Mouse (Mus musculus): ENCODE data around the gene Ankrd11. TPM values are rescaled to one million over a fixed set of nuclear protein-coding genes. Genes with fewer than 3 reads are reported as not detected.
"Not testable (repeated sequence)": the region's sequence is repeated elsewhere in the genome, so short reads cannot be mapped to it uniquely, and the experiment has no call there.

Ankrd11 gene
- total RNA-seq (2021), result 100 to 1,000 TPM; 146 to 151 TPM
- long read RNA-seq, experiment 1, full-length matches to known transcripts, result 3 of 70 reads
- long read RNA-seq, experiment 1, partial matches to known transcripts, result 59 of 70 reads
- long read RNA-seq, experiment 1, other reads (novel, unspliced or antisense), result 8 of 70 reads
- long read RNA-seq, experiment 2, full-length matches to known transcripts, result 1 of 62 reads
- long read RNA-seq, experiment 2, partial matches to known transcripts, result 52 of 62 reads
- long read RNA-seq, experiment 2, other reads (novel, unspliced or antisense), result 9 of 62 reads

DNA sequence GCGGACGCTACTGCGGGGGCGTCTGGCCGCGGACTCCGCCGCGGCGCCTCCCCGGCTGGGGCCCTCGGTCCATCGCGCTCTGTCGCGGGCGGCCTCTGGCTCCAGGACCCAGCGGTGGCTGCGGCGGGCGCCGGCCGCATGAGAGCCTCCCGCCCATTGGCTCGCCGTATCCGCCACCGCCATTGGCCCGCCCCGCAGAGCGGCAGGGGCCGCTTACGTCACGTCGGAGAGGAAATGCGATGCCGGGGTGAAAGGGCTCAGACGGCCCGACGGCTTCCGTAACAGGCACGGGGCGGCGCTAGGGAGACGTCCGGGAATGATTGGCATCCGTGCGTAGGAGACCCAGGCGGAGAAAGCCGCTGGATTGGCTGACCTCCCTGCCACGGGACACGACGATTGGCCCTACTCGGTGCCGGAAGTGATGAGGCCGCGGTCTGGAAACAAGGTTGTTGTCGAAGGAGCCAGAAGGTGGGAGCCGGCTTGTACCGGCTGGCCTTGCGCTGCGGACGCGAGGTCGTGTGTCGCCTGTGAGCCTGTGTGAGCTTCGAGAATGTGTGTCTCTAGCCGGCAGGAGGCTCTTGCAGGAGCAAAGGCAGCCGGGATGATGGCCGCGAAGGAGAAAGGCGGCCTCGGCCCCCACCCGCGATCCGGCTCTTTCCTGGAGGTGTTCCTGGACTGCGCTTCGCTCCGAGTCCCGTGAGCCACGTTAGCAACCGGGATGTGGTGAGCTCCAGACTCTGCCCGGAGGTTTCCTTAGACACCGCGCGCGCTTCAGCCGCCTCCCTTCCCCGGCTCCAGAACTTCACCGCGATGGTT is at the start of gene Ankrd11:
Gene Ankrd11 (minus strand): TSS at position 120 of the 816 bp plus-strand sequence.
- intact Hi-C loops (cut with DNase I), result loop anchor here (5.0 kb wide), 1 partner anchor 110 kb away; no protein-coding TSS in a partner anchor
- peak; percentile 100 for DNase-seq (ENCODE audit: low spot score in 2 of 2)

DNA sequence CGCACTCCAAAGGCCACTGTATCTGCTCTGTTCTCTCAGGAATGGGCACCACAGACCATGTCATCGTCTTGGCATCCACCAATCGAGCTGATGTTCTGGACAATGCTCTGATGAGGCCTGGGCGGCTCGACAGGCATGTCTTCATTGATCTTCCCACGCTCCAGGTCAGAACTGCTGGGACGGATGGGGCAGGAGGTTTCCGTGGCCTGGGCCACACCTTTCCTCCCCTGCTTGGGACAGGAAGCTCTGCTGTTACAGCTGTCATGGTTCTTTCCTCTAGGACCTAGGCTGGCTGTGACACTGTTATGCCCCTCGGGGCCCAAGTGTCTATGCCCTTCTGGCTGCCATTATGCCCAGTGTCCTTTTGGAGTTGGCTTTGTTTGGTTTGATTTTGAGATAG is 45.2 kb upstream of the Ankrd11 start:
- intact Hi-C loops (cut with DNase I), result no loop called here
- DNase-seq (ENCODE audit: low spot score in 2 of 2), result no peak

DNA sequence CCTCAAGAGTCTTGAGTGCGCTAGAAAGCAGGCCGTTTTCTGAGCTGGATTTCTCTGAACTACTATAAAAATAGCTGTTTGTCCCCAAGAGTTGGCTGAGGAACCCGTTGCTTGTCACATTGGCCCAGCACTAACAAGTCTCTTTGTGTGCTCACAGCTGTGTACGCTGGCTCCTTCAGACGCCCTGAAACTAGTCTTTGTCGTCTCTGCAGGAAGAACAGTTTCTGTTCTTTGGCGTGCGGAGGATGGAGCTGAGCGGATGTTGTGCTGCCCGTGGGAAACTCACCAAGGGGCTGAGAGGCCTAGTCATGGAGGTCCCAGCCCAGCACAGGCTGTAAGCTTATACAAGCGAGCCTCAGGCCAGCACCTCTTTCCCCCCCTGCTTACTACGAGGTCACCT is 41.5 kb upstream of the Ankrd11 start:
- peak; percentile 60 to 75 for DNase-seq (ENCODE audit: low spot score in 2 of 2)
- intact Hi-C loops (cut with DNase I), result no loop called here

DNA sequence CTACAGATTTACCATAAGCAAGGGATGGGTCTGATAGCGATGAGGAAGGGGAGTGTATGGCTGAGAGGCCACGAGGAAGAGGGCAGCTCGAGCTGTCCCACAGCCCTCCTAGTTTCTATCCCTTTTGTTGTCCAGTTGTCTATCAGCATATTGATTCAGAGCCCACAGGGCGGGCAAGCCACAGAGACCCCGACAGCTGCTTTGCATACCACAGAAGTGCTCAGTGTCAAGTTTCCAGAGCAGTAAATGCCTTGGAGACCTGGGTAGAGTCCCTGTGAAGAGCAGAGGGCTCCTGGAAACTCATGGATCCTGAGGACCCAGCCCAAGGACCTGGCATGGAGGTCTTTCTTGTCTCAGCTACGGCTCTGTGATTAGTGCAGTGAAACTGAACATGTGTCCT is 40.9 kb upstream of the Ankrd11 start:
- intact Hi-C loops (cut with DNase I), result no loop called here
- DNase-seq (ENCODE audit: low spot score in 2 of 2), result no peak

DNA sequence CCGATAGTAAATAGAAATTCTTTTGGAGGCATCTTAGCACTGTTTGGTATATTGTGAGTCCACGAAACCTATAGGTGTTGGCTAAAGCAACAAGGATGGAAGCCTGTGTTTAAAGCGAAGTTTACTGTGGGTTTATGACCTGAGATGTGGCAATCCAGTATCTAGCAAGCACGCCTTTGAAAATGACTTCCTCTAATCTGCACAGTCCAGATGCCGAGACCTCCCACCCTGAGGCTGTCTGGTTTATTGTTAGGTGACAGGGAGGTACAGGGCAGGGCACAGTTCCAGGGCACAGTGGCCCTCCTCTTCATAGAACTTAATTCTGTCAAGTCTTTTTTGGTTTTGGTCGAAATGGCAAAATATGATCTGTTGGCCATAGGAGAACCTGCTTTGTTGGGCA is 35.1 kb upstream of the Ankrd11 start:
- intact Hi-C loops (cut with DNase I), result no loop called here
- DNase-seq (ENCODE audit: low spot score in 2 of 2), result no peak

DNA sequence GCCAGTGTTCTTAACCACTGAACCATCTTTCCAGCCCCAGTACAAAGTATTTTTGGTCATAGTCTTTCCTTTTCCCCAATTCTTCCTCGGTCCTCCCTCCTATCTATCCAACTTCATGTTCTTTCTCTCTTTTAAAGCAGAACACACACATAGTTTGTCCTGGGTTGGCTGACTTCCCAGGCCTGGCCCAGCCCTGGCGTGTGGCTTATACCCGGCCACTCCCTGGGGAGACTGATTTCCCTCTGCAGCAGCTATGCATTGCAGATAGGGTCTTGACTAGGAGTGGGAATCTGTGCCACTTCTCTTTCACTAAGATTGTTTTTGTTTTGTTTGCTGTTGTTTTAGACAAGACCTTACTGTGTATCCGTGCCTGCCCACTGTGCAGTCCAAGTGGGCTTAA is 29.1 kb upstream of the Ankrd11 start:
- no peak for DNase-seq (ENCODE audit: low spot score in 2 of 2)
- intact Hi-C loops (cut with DNase I), result no loop called here

DNA sequence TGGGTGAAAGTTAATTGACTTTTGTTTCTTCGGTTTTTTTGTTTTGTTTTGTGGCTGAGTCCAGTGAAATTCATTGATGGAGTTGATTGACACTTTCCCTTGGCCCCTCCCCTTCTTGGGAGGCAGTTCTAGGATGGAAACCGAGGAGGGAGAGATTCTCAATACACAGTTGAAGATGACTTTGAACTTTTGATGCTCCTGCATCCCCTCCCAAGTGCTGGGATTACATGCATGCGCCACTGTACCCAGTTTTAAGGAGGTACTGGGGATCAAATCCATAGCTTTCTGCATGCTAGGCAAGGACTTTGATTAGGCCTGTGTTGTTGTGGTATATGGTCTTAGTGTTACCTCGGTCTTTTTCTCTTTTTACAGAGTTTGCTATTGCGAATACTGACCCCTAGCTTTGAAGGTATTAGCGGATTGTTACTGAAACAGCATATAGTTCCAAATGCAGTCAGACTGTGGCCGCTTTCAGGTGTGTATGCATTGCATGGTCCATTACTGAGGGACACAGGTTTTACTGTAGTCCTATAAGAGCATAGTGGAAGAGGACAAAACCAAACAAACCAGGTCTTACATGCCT is 24.1 kb upstream of the Ankrd11 start:
- intact Hi-C loops (cut with DNase I), result no loop called here
- no peak for DNase-seq (ENCODE audit: low spot score in 2 of 2)

DNA sequence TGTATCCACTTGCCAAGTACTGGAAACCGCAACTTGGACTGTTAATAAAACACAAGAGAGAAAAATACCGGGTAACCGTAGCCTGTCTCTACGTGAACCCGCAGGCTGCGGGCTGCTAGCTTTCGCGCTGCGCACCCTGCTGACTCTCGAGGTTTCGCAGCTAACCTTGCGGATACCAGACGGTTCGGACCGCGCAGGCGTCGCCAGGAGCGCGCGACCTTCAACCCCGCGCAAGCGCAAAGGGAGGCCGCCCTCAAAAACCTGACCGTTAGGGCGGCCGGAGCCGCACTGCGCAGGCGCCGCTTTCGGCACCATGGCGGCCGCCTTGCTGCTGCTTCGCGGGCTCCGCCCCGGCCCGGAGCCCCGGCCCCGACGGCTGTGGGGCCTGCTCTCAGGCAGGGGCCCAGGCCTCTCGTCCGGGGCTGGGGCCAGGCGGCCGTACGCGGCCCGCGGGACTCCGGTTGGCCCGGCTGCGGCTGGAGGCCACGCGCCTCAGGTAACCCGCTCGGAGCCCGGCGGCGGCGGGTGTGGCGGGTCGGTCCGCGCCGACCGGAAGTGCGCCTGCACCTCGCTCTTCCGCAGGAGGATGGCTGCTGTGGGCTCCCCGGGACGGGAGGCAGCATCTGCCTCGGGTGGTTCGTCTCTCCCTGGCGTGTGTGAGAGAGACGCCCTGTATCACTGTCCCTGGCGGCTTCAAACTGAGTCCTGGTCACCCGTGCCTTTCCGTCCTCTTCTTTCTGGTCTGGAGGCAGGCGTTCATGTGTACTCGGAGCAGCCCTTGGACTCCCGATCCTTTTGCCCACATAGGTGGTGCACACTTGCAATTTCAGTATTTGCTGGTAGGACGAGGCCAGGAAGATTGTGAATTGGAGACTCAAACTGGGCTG is 23.4 kb upstream of the Ankrd11 start:
- intact Hi-C loops (cut with DNase I), result no loop called here
- DNase-seq (ENCODE audit: low spot score in 2 of 2), result peak; percentile 95 to 96

DNA sequence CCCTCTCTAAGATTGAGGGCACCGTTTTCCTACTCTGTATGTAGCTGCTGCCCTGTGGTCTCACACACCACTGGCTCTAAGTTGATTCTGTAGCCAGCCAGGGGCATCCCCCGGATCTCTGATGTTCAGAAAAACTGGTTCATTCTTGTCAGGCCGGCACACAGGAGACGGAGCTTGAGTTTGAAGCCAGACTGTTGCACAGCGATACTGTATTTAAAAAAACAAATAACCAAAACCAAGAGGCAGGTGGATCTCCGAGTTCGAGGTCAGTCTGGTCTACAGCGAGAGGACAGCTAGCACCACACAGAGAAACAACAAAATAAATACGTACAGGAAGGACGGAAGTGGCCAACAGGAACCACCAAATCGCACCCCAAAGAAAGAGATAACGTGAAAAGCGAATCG is 22.7 kb upstream of the Ankrd11 start:
- peak; percentile 9 to 47 for DNase-seq (ENCODE audit: low spot score in 2 of 2)
- intact Hi-C loops (cut with DNase I), result no loop called here

DNA sequence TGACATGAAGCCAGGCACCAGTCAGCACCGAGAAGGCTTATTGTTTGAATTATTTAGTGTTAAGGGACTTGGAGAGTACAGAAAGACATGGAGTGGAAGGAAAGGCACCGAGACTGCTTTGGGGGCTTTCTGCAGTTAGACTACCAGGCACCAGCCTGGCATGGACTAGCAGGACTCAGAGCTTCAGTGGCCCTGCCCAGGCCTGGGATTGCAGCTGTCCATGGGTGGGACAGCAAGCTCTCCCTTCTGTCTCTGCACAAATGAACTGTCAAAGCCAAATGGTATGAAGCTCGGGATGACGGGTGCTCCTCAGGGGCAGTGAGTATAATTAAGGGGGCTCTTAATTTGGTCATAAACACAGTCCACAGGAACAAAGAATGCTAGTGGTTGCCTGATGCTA is 22.0 kb upstream of the Ankrd11 start:
- intact Hi-C loops (cut with DNase I), result no loop called here
- no peak for DNase-seq (ENCODE audit: low spot score in 2 of 2)

DNA sequence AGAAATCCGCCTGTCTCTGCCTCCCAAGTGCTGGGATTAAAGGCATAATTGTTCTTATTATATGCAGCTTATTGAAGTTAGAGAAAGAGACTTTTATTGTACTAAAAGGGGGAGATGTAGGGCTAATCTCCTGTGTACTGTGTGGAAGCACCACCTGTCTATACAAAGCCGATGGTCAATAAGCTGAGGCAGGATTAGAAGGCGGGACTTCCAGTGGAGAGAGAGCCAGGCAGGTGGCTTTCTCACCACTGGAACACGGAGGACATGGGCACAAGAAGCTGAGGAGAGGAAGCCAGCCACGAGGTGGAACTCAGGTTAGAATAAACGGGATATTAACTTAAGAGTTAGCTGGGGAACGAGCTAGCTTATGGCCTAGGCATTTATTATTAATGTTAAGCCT is 20.6 kb upstream of the Ankrd11 start, which contains the start of gene Spg7:
Gene Spg7 (plus strand): TSS at position 222 of the 400 bp plus-strand sequence.
- intact Hi-C loops (cut with DNase I), result no loop called here
- DNase-seq (ENCODE audit: low spot score in 2 of 2), result no peak

DNA sequence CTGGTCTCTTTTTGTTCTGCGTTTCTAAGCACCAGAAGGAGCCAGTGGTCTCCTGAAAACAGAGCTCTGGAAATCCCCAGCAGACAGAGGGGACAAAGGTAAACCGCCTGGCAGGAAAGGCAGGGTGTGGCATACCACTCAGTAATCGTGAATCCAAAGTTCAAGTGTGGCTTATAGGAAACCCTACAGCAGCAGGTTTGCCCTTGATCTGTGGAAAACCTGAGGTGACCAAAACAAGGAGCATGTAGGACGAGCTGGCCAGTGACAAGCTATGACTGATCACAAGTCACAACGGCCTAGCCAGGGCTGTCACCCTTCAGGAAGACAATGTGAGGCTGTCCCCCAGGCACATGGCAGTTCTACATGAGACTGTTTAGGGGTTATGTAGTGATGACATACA is 9.4 kb upstream of the Ankrd11 start:
- intact Hi-C loops (cut with DNase I), result no loop called here
- DNase-seq (ENCODE audit: low spot score in 2 of 2), result no peak

DNA sequence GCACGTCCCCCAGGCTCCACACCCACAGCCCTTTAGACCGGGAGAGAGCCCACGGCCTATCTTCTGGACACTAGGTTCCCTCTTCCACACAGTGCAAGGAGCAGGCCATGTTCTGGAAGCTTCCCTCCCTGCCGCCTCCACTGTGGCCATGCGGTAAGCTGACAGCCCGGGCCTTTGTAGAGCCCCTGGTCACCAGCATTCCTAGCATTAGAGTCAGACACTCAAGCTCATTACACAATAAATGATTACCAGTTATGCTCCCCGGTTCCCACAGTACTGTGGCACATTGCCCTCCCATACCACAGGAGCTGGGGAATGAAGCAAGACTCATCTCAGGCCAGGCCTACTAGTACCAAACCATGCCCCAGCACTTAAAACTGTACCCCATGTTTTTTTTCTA is 6.3 kb upstream of the Ankrd11 start:
- no peak for DNase-seq (ENCODE audit: low spot score in 2 of 2)
- intact Hi-C loops (cut with DNase I), result no loop called here

DNA sequence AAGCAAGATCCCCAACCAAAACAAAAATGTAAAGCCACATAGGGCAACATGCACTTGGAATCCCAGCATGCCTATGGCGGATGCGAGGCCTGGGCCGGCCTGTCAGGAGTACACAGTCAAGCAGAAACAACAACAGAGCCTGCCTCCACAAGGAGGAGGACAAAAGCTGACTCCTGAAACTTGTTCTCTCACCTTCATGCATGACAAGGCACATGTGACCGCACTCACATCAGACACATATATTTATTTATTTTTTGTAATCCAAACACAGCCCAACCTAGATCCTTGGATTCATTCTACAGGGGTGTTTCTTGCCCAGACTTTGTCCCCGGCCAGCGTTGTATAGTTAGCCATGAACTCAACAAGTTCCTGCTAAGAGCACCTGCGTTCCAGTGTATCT is 5.8 kb upstream of the Ankrd11 start:
- intact Hi-C loops (cut with DNase I), result no loop called here
- no peak for DNase-seq (ENCODE audit: low spot score in 2 of 2)

DNA sequence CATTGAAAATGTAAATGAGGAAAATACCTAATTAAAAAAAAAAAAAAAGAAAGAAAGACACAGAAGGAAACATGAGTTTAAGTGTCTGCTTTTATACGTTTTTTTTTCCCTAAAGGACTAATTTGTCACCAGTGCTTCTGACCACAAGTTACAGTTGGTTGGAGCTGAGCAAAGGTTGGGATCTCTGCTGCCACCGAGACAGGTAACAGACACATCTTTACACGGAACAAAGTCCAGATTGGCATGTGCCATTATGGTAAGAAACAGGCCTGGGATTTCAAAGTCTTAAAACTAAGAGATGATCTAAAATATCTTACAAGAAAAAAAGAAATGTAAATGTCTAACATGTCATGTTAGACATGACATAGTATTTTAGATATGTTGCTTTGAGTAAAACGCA is 4.6 kb upstream of the Ankrd11 start:
- no peak for DNase-seq (ENCODE audit: low spot score in 2 of 2)
- intact Hi-C loops (cut with DNase I), result no loop called here

DNA sequence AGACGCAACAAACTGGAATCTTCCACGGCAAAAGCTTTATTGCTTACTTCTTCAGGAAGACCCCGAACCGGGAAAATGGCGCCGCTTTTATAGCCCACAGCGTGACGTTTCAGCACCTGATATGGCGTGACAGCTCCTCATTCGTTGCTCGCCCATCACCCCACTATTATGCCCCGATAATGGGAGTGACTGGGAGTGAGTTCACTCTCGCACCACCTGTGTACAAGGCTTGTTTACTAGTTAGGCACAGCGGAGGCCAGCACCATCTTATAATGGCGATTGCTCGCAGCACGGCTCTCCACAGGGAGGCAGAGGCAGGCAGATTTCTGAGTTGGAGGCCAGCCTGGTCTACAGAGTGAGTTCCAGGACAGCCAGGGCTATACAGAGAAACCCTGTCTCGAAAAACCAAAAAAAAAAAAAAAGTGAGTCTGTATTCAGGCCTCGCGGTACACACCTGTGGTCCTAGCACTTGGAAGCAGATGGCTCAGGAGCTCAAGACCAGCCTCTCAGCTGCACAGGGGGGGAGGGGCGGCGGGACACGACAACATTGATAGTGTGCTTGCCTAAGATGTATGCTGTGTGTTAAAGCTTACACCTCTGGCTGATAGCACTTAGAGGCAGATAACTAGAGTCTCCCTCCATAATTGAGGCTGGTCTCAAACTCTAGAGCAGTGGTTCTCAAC is 2.8 kb upstream of the Ankrd11 start:
- intact Hi-C loops (cut with DNase I), result loop anchor here (5.0 kb wide), 1 partner anchor 113 kb away; no protein-coding TSS in a partner anchor
- DNase-seq (ENCODE audit: low spot score in 2 of 2), result not testable (repeated sequence)

DNA sequence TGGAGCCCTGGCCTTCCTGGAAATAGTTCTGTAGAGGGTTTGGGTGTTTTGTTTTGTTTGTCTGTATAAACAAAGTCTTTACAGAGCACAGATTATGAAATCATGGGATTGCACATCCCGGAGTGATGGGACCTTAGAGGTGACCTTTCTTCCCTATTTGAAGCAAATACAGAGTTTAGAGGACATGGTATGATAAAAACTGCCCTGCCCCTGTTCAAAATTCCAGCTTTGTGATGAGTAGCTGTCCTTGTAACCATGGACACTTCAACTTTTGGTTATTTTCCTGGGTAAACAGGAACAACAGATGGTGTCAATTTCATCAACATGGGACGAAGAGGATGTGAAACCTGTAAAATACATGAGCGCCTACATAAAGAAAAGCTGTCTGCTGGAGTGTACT is 1.9 kb upstream of the Ankrd11 start:
- intact Hi-C loops (cut with DNase I), result loop anchor here (5.0 kb wide), 1 partner anchor 112 kb away; no protein-coding TSS in a partner anchor
- DNase-seq (ENCODE audit: low spot score in 2 of 2), result no peak

DNA sequence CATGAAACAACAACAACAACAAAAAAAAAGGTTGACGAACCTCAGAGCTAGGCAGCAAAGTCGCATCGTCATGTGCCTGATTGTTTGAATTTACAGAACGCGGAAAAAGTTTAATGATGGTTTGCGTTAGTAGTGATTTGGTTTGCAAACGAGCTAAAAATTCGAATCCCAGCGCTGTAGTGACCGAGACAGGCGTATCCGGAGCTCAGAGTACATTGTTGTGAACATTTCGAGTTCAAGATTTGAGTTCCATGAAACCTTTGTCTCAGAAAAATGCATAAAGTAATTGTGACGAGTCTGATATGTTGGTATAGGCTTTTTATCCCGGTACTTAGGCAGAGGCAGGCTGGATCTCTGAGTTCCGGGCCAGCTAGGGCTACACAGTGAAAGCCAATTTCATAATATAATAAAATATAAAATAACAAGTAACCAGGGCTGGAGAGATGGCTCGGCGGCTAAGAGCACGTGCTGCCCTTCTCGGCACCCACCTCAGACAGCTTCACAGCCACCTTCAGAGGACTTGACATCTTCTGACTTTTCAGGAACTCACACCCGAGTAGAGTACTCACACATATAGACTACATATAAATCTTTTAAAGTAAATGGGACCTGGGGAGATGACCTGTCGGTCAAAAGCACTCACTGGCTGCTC is 1.0 kb upstream of the Ankrd11 start:
- intact Hi-C loops (cut with DNase I), result loop anchor here (5.0 kb wide), 1 partner anchor 111 kb away; no protein-coding TSS in a partner anchor
- no peak for DNase-seq (ENCODE audit: low spot score in 2 of 2)
